Mouse (Mus musculus) kidney, adult 2 months (tissue): ENCODE results near the gene Nudt15. TPM values are rescaled to one million over a fixed set of nuclear protein-coding genes. Genes with fewer than 3 reads are reported as not detected.

ENCODE experiments used
- DNase-seq: peaks from one replicate; pipeline ENCODE4 v3.0.0; 2021
- H3K27ac ChIP-seq: fragments of 200-500 bp; 2 replicates; pipeline ENCODE4 v1.5.1; 2012; ENCODE audit warnings: low read depth, low read length, control low read depth, inconsistent platforms; ENCODE audit not compliant: insufficient read depth
- H3K27me3 ChIP-seq: fragments of 200-500 bp; replicated peaks from 2 replicates; pipeline ENCODE4 v1.6.1; 2012; ENCODE audit warnings: mild to moderate bottlenecking, moderate library complexity, low read length, inconsistent platforms; ENCODE audit not compliant: control insufficient read depth, insufficient read depth
- H3K36me3 ChIP-seq: fragments of 200-500 bp; 2 replicates; pipeline ENCODE4 v1.6.1; 2012; ENCODE audit warnings: mild to moderate bottlenecking, moderate library complexity, low read length, inconsistent platforms; ENCODE audit not compliant: control insufficient read depth, insufficient read depth
- H3K4me1 ChIP-seq: fragments of 200-500 bp; 2 replicates; pipeline ENCODE4 v1.6.1; 2011; ENCODE audit warnings: low read length; ENCODE audit not compliant: control insufficient read depth, insufficient read depth
- H3K4me3 ChIP-seq: fragments of 200-500 bp; 2 replicates; pipeline ENCODE4 v1.5.1; 2011; ENCODE audit warnings: mild to moderate bottlenecking, low read depth, low read length, control low read depth; ENCODE audit not compliant: insufficient read depth
- CTCF ChIP-seq: fragments of 200-500 bp; conservative IDR thresholded peaks from 2 replicates; pipeline ENCODE4 v1.5.1; 2011; ENCODE audit warnings: low read depth, mild to moderate bottlenecking, control low read depth, low read length, moderate library complexity, mixed read lengths; ENCODE audit not compliant: insufficient read depth, insufficient read length
- POLR2A ChIP-seq: fragments of 200-500 bp; IDR thresholded peaks from one replicate; pipeline ENCODE4 v1.6.1; 2011; ENCODE audit warnings: low read depth, low read length, control low read depth
- WGBS: fragments of 180-500 bp; shearing (Covaris S2); methylation state at CpG from one replicate; pipeline ENCODE4 v1.1.7; 2018; 5-methylcytosine and 5-hydroxymethylcytosine counted together
- polyA plus RNA-seq: library from polyadenylated mRNA; depleted of rRNA; stranded (reverse); fragments of >200 nt; gene quantifications from 2 replicates; pipeline ENCODE4 v1.2.3, GENCODE M21; 2012; rRNA removed

The Nudt15 gene
- polyA plus RNA-seq, 1 experiment: 1.7 TPM

GRCm38 (mm10) chr14:73469506-73469905 is 78.5 kb downstream of the Nudt15 start:
- no peak for TF ChIP-seq POLR2A
- no peak for TF ChIP-seq CTCF
- DNase-seq: no peak
- WGBS: 86% methylated on average over 7 of the region's 7 CpGs

More at GRCm38 (mm10) chr14:73469506-73469905, 78.5 kb downstream of the Nudt15 start:
- peaks cover 4% of the 10 kb centered on the region; the same call in 1 of the 2 replicates for H3K4me1 ChIP-seq
- no peak overlapping the region for H3K4me3 ChIP-seq
- no peak overlapping the region for H3K27ac ChIP-seq
- no peaks in the 10 kb centered on the region for H3K36me3 ChIP-seq
- H3K27me3 ChIP-seq: no peaks in the 10 kb centered on the region

Other genes with a start within 250 kb of the Nudt15 start
- gene Rb1, start 222.4 kb downstream of the Nudt15 start, polyA plus RNA-seq: 6.8 and 8.3 TPM in 2 replicates
- gene Itm2b, start 163.0 kb downstream of the Nudt15 start, polyA plus RNA-seq: 2,034 and 2,219 TPM in 2 replicates
- gene Med4, start 38.2 kb downstream of the Nudt15 start, polyA plus RNA-seq: 11.8 and 13.6 TPM in 2 replicates
- 34.9 and 55.4 TPM in 2 replicates for gene Sucla2, start 22.9 kb downstream of the Nudt15 start, polyA plus RNA-seq
- not detected in 2 replicates for gene Gm21750, start 113.0 kb upstream of the Nudt15 start, polyA plus RNA-seq